Mouse (Mus musculus): ENCODE data around the gene 1700001O22Rik. TPM values are rescaled to one million over a fixed set of nuclear protein-coding genes. Genes with fewer than 3 reads are reported as not detected.

1700001O22Rik gene
- polyA plus RNA-seq, 1 experiment from 2014 or later: 4.3 TPM

DNA sequence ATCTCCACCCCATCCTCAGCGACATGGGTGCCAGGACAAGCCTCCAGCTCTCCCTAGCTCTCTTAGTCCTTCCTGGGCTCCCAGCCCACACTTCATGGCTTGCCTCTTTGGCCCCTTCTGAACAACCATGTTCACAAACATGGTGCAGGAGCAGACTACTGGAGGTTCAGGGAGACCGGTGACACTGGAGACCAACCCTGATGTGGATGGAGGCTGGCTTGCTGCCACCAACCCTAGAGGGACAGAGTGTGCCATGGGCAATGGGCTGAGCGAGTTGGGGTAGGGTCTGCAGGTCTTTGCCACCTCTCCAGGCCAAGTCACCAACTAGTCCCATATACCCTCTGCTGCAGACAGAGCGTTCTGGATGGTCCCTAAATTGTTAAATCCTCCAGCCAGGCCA, 44.0 kb downstream of the 1700001O22Rik start:
- no peaks in the 10 kb centered on the region for H3K36me3 ChIP-seq (ENCODE audit: insufficient read depth)
- peak overlapping the region; percentile 98 for H3K27ac ChIP-seq (ENCODE audit: low read depth)
- no peaks in the 10 kb centered on the region for H3K27me3 ChIP-seq (ENCODE audit: insufficient read depth, low read length)
- no peak for DNase-seq
- 60% methylated on average over 4 of the region's 4 CpGs for WGBS
- no peak for TF ChIP-seq CTCF (IDR thresholded peaks at IDR 0.05; ENCODE audit: low read depth)
- ATAC-seq (ENCODE audit: insufficient read depth): no peak
- H3K4me2 ChIP-seq: 0 out of 2 replicates have a peak overlapping the region, but pooled peaks have one; percentile 10
- peaks cover 26% of the 10 kb centered on the region for H3K4me1 ChIP-seq (ENCODE audit: insufficient read depth)
- no peaks in the 10 kb centered on the region; the same call in 1 of the 2 replicates for H3K9me3 ChIP-seq (ENCODE audit: low read depth, low read length)
- no peak overlapping the region; the same call in 1 of the 2 replicates for H3K9ac ChIP-seq
- no peak overlapping the region for H3K4me3 ChIP-seq (ENCODE audit: low read depth, low read length)

DNA sequence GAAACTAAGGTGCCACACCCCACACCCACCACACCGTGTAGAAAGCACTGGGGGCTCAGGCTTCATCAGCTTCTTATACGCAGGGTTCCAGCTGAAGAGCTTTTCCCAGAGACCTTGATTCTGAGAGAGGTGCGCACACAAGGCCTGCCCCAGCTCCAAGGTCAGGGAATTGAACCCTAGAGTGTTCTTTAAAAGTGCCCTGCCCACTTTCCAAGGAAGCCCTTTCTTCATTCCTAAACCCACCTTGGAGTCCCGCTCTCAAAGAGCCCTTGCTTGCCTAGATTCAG, 44.4 kb downstream of the 1700001O22Rik start:
- H3K36me3 ChIP-seq (ENCODE audit: insufficient read depth): no peaks in the 10 kb centered on the region

DNA sequence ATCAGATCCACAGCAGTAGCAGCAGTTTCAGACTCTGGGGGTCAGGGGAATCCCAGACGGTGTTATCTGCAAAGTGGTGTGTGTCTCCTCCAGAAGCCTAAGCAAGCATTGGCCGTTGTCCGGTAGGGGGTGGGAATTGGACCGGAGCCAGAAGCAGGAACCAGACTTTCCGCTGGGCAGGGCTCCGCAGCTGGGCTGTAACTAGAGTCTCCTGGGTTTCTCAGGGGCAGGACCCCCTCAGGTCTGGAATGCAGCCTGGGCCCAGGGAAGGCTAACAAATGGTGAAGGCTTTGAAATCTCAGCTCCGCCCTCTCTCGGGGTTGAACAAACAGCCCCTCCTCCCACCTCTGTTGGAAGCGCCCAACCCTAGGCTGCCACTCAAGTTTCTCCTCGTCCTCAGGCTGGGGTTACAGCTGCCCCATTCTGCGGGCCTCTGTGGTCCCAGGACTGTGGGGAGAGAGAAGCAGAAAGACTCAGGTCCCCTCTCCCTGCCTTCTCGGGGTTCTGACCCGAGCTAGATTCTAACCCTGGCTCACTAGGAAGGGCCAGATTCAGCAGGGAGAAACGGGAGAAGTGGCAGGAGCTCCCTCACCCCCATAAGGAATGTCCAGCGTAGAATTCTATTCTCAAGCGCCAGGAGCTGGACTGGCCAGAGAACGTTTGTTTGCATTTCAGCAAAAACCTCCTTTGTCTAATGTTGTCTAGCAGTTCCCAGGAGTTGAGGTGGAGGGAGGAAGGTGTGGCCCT, 44.9 kb downstream of the 1700001O22Rik start:
- Histone ChIP-seq H3K36me3 (ENCODE audit: insufficient read depth) (no peaks in the 10 kb centered on the region), H3K27ac (ENCODE audit: low read depth) (peak overlapping the region; percentile 98), H3K9me3 (ENCODE audit: low read depth, low read length) (no peaks in the 10 kb centered on the region; the same call in 1 of the 2 replicates), H3K27me3 (ENCODE audit: insufficient read depth, low read length) (no peaks in the 10 kb centered on the region), H3K9ac (peak overlapping the region; percentile 52), H3K4me2 (peak overlapping the region; percentile 58), H3K4me3 (ENCODE audit: low read depth, low read length) (no peak overlapping the region; the same call in 1 of the 2 replicates), H3K4me1 (ENCODE audit: insufficient read depth) (peaks cover 26% of the 10 kb centered on the region)
- under 1% methylated on average over 17 of the region's 17 CpGs for WGBS
- ATAC-seq (ENCODE audit: insufficient read depth) (peak; percentile 95), DNase-seq (peak; percentile 97)
- TF ChIP-seq CTCF (IDR thresholded peaks at IDR 0.05; ENCODE audit: low read depth): peak; percentile 71

More for the DNA sequence above, 44.4 kb downstream of the 1700001O22Rik start:
- peak overlapping the region; percentile 52 for H3K9ac ChIP-seq
- no peak overlapping the region for H3K4me3 ChIP-seq (ENCODE audit: low read depth, low read length)
- H3K4me2 ChIP-seq: peak overlapping the region; percentile 58
- H3K4me1 ChIP-seq (ENCODE audit: insufficient read depth): peaks cover 26% of the 10 kb centered on the region
- 38% methylated on average over 4 of the region's 4 CpGs for WGBS
- DNase-seq (no peak), ATAC-seq (ENCODE audit: insufficient read depth) (no peak; the same call in 1 of the 2 replicates)
- H3K27me3 ChIP-seq (ENCODE audit: insufficient read depth, low read length): no peaks in the 10 kb centered on the region
- peak overlapping the region; percentile 98 for H3K27ac ChIP-seq (ENCODE audit: low read depth)
- no peak for TF ChIP-seq CTCF (IDR thresholded peaks at IDR 0.05; ENCODE audit: low read depth)
- no peaks in the 10 kb centered on the region; the same call in 1 of the 2 replicates for H3K9me3 ChIP-seq (ENCODE audit: low read depth, low read length)

DNA sequence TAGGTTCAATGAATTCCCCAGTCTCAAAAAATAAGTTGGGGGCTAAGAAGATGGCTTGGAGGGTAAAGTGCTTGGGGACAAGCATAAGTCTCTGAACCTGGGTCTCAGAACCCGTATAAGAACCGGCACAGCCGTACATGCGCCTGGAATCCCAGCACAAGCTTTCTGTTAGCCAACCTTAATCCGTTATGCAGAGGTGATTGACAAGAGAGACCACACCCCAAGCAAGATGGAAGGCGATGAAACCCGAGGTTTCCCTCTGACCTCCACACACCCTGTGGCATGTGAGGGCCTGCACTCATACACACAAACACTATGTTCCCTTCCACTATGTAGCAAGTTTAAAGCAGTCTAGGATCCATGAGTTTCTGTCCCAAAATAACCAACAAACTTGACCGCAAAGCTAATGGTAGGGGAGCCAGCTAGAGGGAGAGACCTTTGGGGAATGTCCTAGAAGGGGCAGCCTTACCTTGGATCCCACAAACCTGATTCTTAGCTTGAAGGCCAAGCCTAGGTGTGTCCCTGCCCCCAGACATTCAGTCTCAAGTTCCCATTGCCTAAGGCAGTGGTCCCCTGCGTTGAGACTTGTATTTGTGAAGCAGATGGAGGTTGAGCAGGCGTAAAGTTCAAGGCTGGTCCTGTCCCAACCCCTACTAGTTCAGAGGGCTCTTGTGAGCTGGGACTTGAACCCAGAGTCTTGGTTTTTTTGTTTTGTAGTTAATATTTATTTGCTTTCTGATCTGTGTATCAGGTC, 46.3 kb downstream of the 1700001O22Rik start:
- DNase-seq (no peak), ATAC-seq (ENCODE audit: insufficient read depth) (no peak)
- H3K36me3 ChIP-seq (ENCODE audit: insufficient read depth): no peaks in the 10 kb centered on the region
- H3K4me2 ChIP-seq: no peak overlapping the region
- 81% methylated on average over 10 of the region's 10 CpGs for WGBS
- no peak for TF ChIP-seq CTCF (IDR thresholded peaks at IDR 0.05; ENCODE audit: low read depth)
- no peak overlapping the region for H3K4me3 ChIP-seq (ENCODE audit: low read depth, low read length)
- no peak overlapping the region for H3K9ac ChIP-seq
- peaks cover 26% of the 10 kb centered on the region for H3K4me1 ChIP-seq (ENCODE audit: insufficient read depth)
- H3K9me3 ChIP-seq (ENCODE audit: low read depth, low read length): no peaks in the 10 kb centered on the region; the same call in 1 of the 2 replicates
- H3K27me3 ChIP-seq (ENCODE audit: insufficient read depth, low read length): no peaks in the 10 kb centered on the region
- peak overlapping the region; percentile 98 for H3K27ac ChIP-seq (ENCODE audit: low read depth)

DNA sequence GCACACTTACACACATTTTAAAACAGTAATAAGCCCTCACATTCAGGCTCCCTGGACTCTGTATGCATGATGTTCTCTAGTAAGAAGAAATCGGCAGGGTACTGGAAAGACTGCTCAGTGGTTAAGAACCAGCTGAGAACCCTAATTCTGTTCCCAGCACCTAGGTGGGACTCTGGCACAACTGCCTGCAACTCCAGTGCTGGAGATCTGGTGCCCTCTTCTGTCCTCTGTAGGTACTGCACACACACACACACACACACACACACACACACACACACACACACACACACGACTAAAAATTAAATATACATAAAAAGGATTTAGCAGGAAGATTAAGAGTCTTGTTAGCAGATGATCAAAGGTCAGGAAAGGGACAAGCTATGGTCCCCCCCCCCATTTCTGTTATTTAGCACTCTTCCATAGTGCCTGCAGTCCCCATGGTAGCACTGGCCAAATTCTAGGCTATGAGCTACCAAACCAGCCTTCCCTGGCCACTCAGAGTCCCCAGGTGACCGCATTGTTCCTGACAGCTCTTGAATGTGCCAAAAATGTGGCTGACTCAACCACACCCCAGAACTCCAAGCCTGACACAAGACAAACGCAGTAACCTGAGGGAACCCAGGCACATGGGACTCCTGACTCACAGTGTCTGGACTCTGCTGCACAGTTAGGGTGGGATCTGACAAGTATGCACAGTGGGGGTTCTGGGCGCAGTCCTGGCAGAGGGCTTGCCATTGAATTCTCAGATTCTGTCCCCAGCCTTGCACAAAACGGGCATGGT, 47.3 kb downstream of the 1700001O22Rik start:
- Histone ChIP-seq H3K4me1 (ENCODE audit: insufficient read depth) (peaks cover 26% of the 10 kb centered on the region), H3K27ac (ENCODE audit: low read depth) (no peak overlapping the region), H3K9ac (no peak overlapping the region), H3K27me3 (ENCODE audit: insufficient read depth, low read length) (no peaks in the 10 kb centered on the region), H3K9me3 (ENCODE audit: low read depth, low read length) (no peaks in the 10 kb centered on the region; the same call in 1 of the 2 replicates), H3K4me3 (ENCODE audit: low read depth, low read length) (no peak overlapping the region), H3K4me2 (no peak overlapping the region), H3K36me3 (ENCODE audit: insufficient read depth) (no peaks in the 10 kb centered on the region)
- 86% methylated on average over 6 of the region's 6 CpGs for WGBS
- DNase-seq: no peak
- peak; percentile 20; the same call in 1 of the 2 replicates for TF ChIP-seq CTCF (IDR thresholded peaks at IDR 0.05; ENCODE audit: low read depth)
- ATAC-seq (ENCODE audit: insufficient read depth): no peak

DNA sequence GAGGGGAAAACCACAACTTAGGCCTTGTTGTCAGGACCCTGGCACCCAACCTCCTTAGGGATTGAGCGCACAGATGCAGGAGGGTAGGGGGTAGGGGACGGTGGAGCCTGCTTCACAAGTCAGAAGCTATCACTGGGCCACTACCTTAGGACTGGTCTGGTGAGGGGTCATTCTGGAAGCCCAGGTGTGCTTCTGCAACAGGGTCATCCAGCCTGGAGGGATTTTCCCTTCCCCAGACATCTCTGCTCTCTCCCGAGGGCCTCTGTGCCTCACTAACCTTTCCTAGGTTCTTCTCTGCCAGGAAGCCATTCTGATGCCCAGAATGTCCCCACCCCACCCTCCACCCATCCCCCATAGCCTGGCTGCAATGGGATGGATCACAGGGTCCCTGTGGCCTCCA, 48.6 kb downstream of the 1700001O22Rik start:
- no peak for DNase-seq
- TF ChIP-seq CTCF (IDR thresholded peaks at IDR 0.05; ENCODE audit: low read depth): no peak
- H3K4me2 ChIP-seq: no peak overlapping the region
- 76% methylated on average over 3 of the region's 3 CpGs for WGBS
- H3K9me3 ChIP-seq (ENCODE audit: low read depth, low read length): no peaks in the 10 kb centered on the region; the same call in 1 of the 2 replicates
- H3K9ac ChIP-seq: no peak overlapping the region
- peaks cover 22% of the 10 kb centered on the region for H3K4me1 ChIP-seq (ENCODE audit: insufficient read depth)
- no peaks in the 10 kb centered on the region for H3K27me3 ChIP-seq (ENCODE audit: insufficient read depth, low read length)
- H3K27ac ChIP-seq (ENCODE audit: low read depth): no peak overlapping the region
- no peak overlapping the region for H3K4me3 ChIP-seq (ENCODE audit: low read depth, low read length)
- H3K36me3 ChIP-seq (ENCODE audit: insufficient read depth): no peaks in the 10 kb centered on the region
- no peak for ATAC-seq (ENCODE audit: insufficient read depth)
